Mouse (Mus musculus) neutrophil, adult 5-6 weeks (primary cell): Measurements from ENCODE around the gene Ltbp4. TPM values are rescaled to one million over a fixed set of nuclear protein-coding genes. Genes with fewer than 3 reads are reported as not detected.

Experiments used
- ATAC-seq: fragments of 151-379, 151-347 bp; 2 replicates; pipeline ENCODE4 v1.8.0; 2017; ENCODE audit warnings: mild to moderate bottlenecking, moderate TSS enrichment; ENCODE audit not compliant: insufficient number of reproducible peaks, poor library complexity, low FRiP score, severe bottlenecking; ENCODE audit errors: extremely low read depth
- total RNA-seq: library from RNA; stranded (forward); fragments of 200-1000 nt; gene quantifications from 2 replicates; pipeline ENCODE4 v1.2.3, GENCODE M21; 2017

Gene Ltbp4
- total RNA-seq, result 0.12 TPM in 1 of 2 replicates, not detected in the other

DNA sequence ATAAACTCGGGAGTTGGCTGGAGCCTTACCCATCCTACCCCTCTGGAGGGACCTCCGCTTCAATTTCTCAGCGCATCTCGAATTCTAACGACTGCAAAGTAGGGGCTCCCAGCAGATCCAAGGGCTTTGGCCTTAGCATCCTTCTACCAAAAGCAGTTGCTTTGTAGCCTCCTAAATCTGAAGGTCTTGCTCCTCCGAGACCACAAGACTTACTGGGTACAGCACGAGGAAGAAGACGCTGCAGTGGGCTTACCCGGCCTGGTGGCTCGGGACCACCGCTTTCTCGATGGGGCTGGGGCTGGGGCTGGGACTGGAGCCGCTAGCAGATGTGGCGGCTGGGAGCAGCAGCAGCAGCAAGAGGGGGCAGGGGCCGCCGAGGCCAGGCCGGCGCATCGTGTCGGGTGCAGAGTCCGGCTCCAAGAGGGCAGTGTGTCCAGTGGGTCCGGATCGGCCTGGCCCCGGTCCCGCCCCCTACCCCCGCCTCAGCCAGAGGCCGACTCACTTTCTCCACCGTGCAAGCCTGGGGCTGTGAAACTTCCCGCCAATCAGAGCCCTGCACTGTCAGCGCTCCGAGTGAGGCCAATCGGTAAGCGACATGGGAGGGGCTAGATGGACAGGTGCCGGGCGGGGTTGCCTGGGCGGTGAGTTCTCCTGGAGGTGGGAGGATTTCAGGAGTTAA lies at the start of gene Ltbp4:
Ltbp4 (minus strand) TSS at position 518 of the 679 bp plus-strand sequence.
- no peak for ATAC-seq

DNA sequence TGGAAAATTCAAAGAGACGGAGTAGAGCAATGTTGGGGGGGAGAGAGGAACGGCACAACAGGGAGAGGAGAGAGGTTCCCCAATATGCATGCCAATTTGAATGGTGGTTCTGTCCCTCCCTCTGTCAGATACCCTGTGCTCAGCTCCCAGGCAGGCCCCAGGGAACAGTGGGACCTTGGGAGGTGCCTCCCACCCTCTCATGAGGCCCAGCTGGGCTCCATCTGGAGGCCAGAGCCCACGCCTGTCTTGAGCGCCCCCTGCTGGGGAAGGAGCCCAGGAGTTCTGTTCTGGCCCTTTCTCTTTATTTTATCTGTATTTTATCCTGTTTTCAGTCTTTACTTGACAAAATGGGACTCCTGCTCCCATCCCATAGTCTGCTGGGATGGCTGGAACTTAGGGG lies 47.2 kb upstream of the Ltbp4 start:
- ATAC-seq, result peak; percentile 63; the same call in 1 of the 2 replicates

DNA sequence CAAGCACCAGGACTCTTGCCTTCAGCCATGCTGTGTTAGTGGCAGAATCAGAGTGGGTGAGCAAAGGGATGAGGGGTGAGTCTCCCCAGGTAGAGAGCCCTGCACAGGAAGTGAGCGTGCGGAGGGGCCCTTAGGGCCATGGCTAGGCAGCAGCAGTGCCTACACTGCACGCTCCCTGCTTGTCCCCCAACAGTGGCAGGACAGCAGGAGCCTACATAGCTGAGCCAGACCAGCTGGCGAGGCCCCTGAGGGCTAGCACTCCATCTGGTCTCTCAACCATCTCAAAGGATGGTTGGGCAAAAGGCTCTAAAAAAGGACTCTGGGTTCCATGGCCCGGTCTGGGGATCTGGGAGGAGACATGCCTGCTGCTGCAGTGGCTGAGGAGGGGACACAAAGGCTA lies 46.6 kb upstream of the Ltbp4 start:
- no peak for ATAC-seq

- no peak for ATAC-seq
Observed at GRCm38 (mm10) chr7:27383233-27383632, 45.7 kb upstream of the Ltbp4 start.

DNA sequence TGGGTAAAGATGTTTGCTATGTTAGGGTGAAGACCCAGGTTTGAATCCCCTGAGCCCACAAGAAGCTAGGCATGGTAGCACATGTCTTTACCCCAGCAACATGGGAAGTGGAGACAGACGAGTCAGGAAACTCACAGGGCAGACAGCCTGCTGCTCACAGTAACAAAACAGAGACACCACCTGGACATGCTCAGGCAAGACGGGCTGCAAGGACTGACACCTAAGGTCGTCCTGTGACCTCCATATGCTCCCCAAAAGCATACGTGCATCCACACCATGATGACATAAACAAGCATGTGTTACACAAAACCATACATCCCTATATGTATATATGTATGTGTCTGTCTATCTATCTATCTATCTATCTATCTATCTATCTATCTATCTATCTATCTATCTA lies 44.1 kb upstream of the Ltbp4 start:
- no peak for ATAC-seq

GRCm38 (mm10) chr7:27381009-27381408 lies 43.5 kb upstream of the Ltbp4 start:
- no peak for ATAC-seq

DNA sequence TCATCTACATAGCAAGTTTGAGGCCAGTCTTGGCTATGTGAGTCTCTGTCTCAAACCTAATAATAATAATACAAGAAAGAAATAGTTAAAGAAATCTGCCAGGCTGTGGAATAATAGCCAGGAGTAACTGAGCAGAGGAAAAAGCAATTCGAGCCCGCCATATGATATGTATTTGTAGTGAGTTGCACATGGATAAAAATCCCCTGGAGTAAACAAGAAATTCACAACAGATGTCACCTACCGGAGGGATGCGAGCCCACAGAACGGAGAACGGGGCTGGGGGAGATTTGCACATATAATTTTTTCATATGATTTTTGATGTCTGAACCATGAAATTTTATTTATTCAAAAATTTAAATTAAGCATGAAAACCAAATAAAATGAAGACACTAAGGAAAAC lies 42.3 kb upstream of the Ltbp4 start:
- ATAC-seq, result no peak

DNA sequence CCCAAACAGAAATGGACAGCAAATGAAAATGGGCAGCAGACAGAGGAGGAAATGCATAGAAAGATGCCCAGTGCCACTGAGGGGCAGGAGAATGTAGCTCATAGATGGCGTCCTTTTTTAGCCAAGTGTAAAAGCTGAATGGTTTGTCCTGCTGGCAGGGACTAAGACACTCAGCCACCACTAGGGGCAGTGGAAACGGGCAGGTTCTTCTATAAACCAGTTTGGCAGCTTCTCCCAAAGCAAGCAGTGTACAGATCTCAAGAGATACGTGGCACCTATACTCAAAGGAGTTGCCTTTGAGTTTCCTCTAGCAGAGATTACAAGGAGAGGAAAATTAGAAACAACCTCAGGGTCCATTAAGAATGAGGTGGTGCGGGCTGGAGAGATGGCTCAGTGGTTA lies 40.9 kb upstream of the Ltbp4 start:
- peak; percentile 41; the same call in 1 of the 2 replicates for ATAC-seq

- ATAC-seq, result no peak
Observed at GRCm38 (mm10) chr7:27375274-27375673, 37.8 kb upstream of the Ltbp4 start.

DNA sequence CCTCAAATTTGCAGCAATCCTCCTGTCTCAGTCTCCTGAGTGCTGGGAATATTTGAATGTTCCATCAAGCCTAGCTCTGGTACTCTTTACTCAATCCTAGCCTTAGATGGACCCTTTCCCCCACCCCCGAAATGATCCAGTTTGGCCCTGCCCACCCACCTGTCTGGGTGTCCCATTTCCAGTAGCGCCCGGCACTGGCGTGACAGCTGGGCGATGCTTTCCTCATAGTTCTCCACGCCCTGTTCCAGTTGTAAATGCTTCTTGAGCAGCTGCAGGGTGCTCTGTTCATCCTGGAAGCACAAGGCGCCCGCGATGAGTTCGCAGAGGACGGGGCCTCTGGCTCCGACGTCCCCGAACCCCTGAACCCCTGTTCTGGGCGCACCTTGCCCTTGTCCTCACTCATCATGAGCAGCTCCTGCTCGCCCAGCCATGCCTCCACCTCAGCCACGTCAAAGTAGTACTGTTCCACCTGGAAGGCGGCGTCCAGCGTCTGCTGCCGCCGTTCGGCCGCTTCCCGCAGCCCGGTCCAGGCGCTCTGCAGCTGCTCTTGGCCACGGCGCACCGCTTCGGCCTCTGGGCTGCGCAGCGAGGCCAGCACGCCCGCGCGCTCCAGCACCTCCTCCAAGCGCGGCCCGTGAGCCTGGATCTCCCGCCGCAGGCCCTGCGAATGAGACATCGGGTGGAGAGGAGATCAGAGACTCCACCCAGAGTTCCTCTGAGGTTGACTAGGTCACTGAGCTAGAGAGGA lies 34.4 kb upstream of the Ltbp4 start:
- no peak for ATAC-seq

- no peak for ATAC-seq
Observed at GRCm38 (mm10) chr7:27369111-27369510, 31.6 kb upstream of the Ltbp4 start.

GRCm38 (mm10) chr7:27367976-27368375 lies 30.5 kb upstream of the Ltbp4 start:
- ATAC-seq, result no peak

- no peak for ATAC-seq
Observed at GRCm38 (mm10) chr7:27366082-27366844, 28.8 kb upstream of the Ltbp4 start.

GRCm38 (mm10) chr7:27364379-27364778 lies 26.9 kb upstream of the Ltbp4 start:
- no peak for ATAC-seq

DNA sequence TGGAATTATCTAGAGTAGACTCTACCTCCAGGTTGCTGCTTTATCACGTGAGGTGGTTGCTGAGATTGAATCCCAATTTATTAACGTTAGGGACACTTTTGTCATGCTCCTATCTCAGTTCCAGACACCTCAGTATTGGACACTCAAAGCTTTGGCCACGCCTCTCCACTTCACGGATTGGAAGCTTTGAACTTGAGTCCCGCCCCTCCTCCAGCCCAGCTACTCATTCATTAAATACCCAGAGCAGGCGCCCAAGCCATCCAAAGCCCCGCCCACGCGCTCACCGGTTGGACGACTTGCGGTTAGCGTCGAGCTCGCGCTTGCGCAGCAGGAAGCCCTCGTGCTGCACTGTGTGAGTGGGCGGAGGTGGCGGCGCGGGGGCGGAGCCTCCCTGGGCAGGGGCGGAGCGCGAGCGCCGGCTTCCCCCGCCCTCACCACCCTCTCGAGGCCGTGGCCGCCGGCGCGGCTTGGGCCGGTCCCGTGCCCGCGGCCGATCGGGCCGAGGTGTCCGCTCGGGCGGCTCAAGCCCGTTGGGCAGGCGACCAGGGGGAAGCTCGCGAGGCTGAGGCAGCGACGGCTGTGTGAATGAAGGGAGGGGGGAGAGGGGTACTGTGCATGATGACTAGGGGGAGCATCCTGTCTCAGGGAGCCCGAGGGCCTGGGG lies 23.9 kb upstream of the Ltbp4 start:
- ATAC-seq, result peak; percentile 83

- no peak for ATAC-seq
Observed at GRCm38 (mm10) chr7:27360749-27361148, 23.3 kb upstream of the Ltbp4 start.

DNA sequence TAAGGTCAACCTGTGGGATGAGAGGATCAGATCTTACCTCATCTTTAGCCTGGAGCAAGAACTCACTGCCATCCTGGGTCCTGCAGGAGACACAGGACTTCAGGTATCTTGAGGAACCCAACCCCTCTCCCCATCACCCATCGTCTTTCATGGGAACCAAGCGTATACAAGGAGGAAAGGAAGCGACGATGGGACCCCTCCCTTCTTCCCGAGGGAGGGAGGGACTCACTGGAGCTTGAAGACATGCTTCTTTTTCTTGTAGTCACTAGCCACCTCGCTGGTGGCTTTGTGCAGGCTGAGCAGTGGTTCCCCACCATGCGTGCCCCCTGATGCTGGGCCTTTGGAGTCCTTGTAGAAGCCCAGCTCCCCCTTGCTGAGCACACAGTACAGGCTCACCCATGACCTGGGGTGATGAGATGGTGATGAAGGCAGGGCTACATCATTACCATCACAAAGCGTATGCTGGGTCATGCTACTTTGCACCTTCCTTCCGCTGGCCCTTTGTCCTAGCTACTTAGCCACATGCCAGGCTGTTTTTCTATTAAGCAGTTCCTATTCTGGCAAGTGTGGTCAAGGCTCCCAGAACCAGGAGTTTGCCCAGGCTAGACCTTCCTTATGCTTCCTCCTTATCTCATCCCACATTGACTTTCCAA lies 22.3 kb upstream of the Ltbp4 start:
- no peak for ATAC-seq

- no peak for ATAC-seq
Observed at GRCm38 (mm10) chr7:27359162-27359561, 21.7 kb upstream of the Ltbp4 start.

DNA sequence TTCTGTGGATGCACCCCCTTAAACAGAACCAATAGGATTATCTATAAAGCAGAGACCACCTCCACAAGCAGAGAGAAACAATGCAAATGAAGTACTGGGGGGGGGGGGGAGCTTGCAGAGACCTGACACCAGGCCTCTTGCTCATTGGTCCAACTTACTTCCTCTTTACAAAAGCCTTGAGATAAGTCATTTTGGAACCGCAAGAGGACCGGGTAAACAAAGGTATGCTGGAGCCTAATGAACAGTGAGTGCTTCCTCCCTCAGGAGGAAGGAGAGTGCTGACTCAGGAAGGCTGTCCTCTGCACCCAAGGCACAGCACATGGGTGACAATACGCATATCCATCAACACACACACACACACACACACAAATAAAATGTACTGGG lies 20.1 kb upstream of the Ltbp4 start:
- ATAC-seq, result peak; percentile 64
